Mouse (Mus musculus): ENCODE results near the gene Knstrn. TPM values are rescaled to one million over a fixed set of nuclear protein-coding genes. Genes with fewer than 3 reads are reported as not detected.

Knstrn gene
- polyA plus RNA-seq, 1 experiment from 2014 or later = 184 TPM

GRCm38 (mm10) chr2:118881956-118882355, 68.2 kb downstream of the Knstrn start:
- WGBS = 88% methylated on average over 5 of the region's 5 CpGs
- peaks cover 27% of the 10 kb centered on the region for H3K36me3 ChIP-seq
- no peaks in the 10 kb centered on the region for H3K9me3 ChIP-seq (replicated peaks)
- peaks cover 43% of the 10 kb centered on the region for H3K27me3 ChIP-seq (ENCODE audit: low read depth, poor library complexity, severe bottlenecking)
- H3K4me1 ChIP-seq = peaks cover 12% of the 10 kb centered on the region
- no peak overlapping the region for H3K27ac ChIP-seq (replicated peaks)
- no peak overlapping the region for H3K4me3 ChIP-seq
- no peak for DNase-seq (ENCODE audit: low spot score)

- peaks cover 18% of the 10 kb centered on the region for H3K4me1 ChIP-seq
- H3K4me3 ChIP-seq = peak overlapping the region; percentile 56
- H3K27ac ChIP-seq (replicated peaks) = peak overlapping the region; percentile 70
- WGBS = under 1% methylated on average over 32 of the region's 32 CpGs
- H3K9me3 ChIP-seq (replicated peaks) = no peaks in the 10 kb centered on the region
- H3K36me3 ChIP-seq = peaks cover 17% of the 10 kb centered on the region
- peak; percentile 85 for DNase-seq (ENCODE audit: low spot score)
- peaks cover 54% of the 10 kb centered on the region for H3K27me3 ChIP-seq (ENCODE audit: low read depth, poor library complexity, severe bottlenecking)
Measured at GRCm38 (mm10) chr2:118882840-118883679, 69.3 kb downstream of the Knstrn start.

DNA sequence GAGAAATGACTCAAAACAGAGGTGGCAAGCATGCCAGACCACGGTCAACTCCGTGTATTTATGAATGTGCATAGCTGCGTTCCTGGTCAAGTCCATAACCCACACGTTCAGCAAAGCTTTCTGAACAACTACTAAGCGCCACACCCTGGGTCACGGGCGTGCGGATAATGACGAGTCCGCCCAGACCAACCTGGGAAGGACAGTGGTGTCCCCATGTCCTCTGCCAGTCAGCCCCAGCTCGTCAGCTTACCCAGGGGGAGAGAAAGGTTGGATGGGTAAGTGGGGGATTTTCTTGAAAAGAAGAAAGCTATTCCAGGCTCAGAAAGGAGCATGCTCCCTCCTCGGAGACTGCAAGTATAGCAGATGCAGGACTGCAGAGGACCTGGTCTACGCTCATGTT, 73.6 kb downstream of the Knstrn start:
- Histone ChIP-seq H3K27me3 (ENCODE audit: low read depth, poor library complexity, severe bottlenecking) (peaks cover 67% of the 10 kb centered on the region), H3K9me3 (replicated peaks) (no peaks in the 10 kb centered on the region), H3K36me3 (no peaks in the 10 kb centered on the region), H3K4me1 (peaks cover 14% of the 10 kb centered on the region), H3K27ac (replicated peaks) (no peak overlapping the region), H3K4me3 (no peak overlapping the region)
- 72% methylated on average over 13 of the region's 13 CpGs for WGBS
- DNase-seq (ENCODE audit: low spot score) = no peak

- DNase-seq (ENCODE audit: low spot score) = peak; percentile 17
- 29% methylated on average over 14 of the region's 14 CpGs for WGBS
- no peak overlapping the region for H3K4me3 ChIP-seq
- H3K9me3 ChIP-seq (replicated peaks) = no peaks in the 10 kb centered on the region
- H3K27me3 ChIP-seq (ENCODE audit: low read depth, poor library complexity, severe bottlenecking) = peaks cover 67% of the 10 kb centered on the region
- no peaks in the 10 kb centered on the region for H3K36me3 ChIP-seq
- H3K4me1 ChIP-seq = peaks cover 11% of the 10 kb centered on the region
- no peak overlapping the region for H3K27ac ChIP-seq (replicated peaks)
Measured at GRCm38 (mm10) chr2:118887845-118888548, 74.2 kb downstream of the Knstrn start.

- Histone ChIP-seq H3K27ac (replicated peaks) (no peak overlapping the region), H3K4me1 (peaks cover 13% of the 10 kb centered on the region), H3K27me3 (ENCODE audit: low read depth, poor library complexity, severe bottlenecking) (peaks cover 73% of the 10 kb centered on the region), H3K36me3 (no peaks in the 10 kb centered on the region), H3K4me3 (no peak overlapping the region), H3K9me3 (replicated peaks) (no peaks in the 10 kb centered on the region)
- 87% methylated on average over 4 of the region's 4 CpGs for WGBS
- DNase-seq (ENCODE audit: low spot score) = no peak
Measured at GRCm38 (mm10) chr2:118891173-118891572, 77.4 kb downstream of the Knstrn start.

- H3K4me1 ChIP-seq = peaks cover 55% of the 10 kb centered on the region
- WGBS = under 1% methylated on average over 38 of the region's 38 CpGs
- H3K9me3 ChIP-seq (replicated peaks) = no peaks in the 10 kb centered on the region
- peak; percentile 57 for DNase-seq (ENCODE audit: low spot score)
- peaks cover 93% of the 10 kb centered on the region for H3K27me3 ChIP-seq (ENCODE audit: low read depth, poor library complexity, severe bottlenecking)
- H3K4me3 ChIP-seq = peak overlapping the region; percentile 58
- no peaks in the 10 kb centered on the region for H3K36me3 ChIP-seq
- H3K27ac ChIP-seq (replicated peaks) = peak overlapping the region; percentile 63
Measured at GRCm38 (mm10) chr2:118895990-118896913, 82.4 kb downstream of the Knstrn start.

GRCm38 (mm10) chr2:118896914-118897291, 83.1 kb downstream of the Knstrn start:
- peak; percentile 40 for DNase-seq (ENCODE audit: low spot score)
- peaks cover 89% of the 10 kb centered on the region for H3K27me3 ChIP-seq (ENCODE audit: low read depth, poor library complexity, severe bottlenecking)
- WGBS = under 1% methylated on average over 13 of the region's 13 CpGs
- H3K4me1 ChIP-seq = peaks cover 58% of the 10 kb centered on the region
- peak overlapping the region; percentile 58 for H3K4me3 ChIP-seq
- H3K9me3 ChIP-seq (replicated peaks) = no peaks in the 10 kb centered on the region
- H3K36me3 ChIP-seq = no peaks in the 10 kb centered on the region
- H3K27ac ChIP-seq (replicated peaks) = peak overlapping the region; percentile 63; the same call in 1 of the 2 replicates

DNA sequence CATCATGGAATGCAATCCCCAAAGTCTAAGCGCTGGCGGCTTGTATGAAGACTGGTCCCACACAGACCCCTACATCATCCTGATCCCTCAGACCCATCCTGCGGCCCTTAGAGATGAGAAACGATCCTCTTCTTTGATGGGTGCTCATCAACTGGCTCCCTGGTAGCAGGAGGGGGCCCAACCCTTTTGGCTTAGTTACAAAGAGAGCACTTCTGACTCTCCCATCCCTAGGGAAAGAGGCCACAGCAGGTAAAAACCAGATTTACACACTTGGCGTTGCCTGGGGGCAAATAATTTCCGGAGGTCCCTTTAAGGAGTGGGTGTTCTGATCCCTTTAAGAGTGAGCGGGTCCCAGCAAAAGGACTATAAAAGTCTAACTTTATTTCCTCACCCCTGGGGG, 83.6 kb downstream of the Knstrn start:
- Histone ChIP-seq H3K4me1 (peaks cover 63% of the 10 kb centered on the region), H3K27me3 (ENCODE audit: low read depth, poor library complexity, severe bottlenecking) (peaks cover 84% of the 10 kb centered on the region), H3K36me3 (no peaks in the 10 kb centered on the region), H3K9me3 (replicated peaks) (no peaks in the 10 kb centered on the region), H3K27ac (replicated peaks) (no peak overlapping the region), H3K4me3 (peak overlapping the region; percentile 58)
- under 1% methylated on average over 7 of the region's 7 CpGs for WGBS
- peak; percentile 35 for DNase-seq (ENCODE audit: low spot score)

DNA sequence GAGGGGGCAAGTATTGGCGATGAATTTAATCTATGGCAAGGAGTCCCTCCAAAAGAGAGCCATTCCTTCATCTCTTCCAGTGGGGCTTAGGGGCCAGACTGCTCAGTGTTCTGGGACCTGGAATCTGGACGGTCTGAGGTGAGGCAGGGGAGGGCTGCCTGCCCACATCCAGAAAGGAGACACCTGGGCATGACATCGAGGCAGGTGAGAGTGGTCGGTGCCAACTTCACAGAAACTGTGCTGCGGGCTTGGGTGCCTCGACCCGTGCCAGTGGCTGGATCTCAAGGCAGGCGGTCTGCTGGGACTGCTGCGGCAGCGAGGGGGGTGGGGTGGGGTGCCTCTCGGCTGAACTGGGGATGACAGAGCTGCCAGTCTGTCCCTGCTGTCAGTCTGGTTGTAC, 84.0 kb downstream of the Knstrn start:
- no peaks in the 10 kb centered on the region for H3K9me3 ChIP-seq (replicated peaks)
- H3K4me3 ChIP-seq = peak overlapping the region; percentile 58; the same call in 1 of the 2 replicates
- WGBS = under 1% methylated on average over 11 of the region's 11 CpGs
- H3K27me3 ChIP-seq (ENCODE audit: low read depth, poor library complexity, severe bottlenecking) = peaks cover 83% of the 10 kb centered on the region
- no peak overlapping the region for H3K27ac ChIP-seq (replicated peaks)
- no peak for DNase-seq (ENCODE audit: low spot score)
- no peaks in the 10 kb centered on the region for H3K36me3 ChIP-seq
- H3K4me1 ChIP-seq = peaks cover 67% of the 10 kb centered on the region

GRCm38 (mm10) chr2:118898771-118899170, 85.0 kb downstream of the Knstrn start:
- no peak overlapping the region for H3K4me3 ChIP-seq
- no peak overlapping the region for H3K27ac ChIP-seq (replicated peaks)
- no peaks in the 10 kb centered on the region for H3K36me3 ChIP-seq
- H3K27me3 ChIP-seq (ENCODE audit: low read depth, poor library complexity, severe bottlenecking) = peaks cover 83% of the 10 kb centered on the region
- H3K9me3 ChIP-seq (replicated peaks) = no peaks in the 10 kb centered on the region
- WGBS = 2% methylated on average over 4 of the region's 4 CpGs
- H3K4me1 ChIP-seq = peaks cover 76% of the 10 kb centered on the region
- peak; percentile 24 for DNase-seq (ENCODE audit: low spot score)

DNA sequence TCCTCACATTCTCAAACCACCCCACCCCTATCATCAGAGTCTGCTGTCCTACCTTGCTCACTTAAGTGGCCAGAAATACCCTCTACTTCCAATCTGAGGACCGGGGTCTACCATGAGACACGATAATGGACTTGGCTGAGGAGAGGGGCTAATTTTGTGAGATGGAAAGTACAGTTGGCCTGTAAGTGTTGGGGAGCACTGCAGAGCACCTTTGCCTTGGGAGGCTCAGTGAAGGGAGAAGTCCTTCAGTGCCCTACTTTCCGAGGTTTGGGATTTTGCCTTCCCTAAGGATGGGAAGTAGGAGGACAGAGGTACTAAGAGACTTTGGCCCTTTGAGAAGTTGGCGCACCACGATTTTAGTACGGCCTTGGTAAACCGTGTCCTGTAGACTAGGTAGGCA, 85.5 kb downstream of the Knstrn start:
- no peaks in the 10 kb centered on the region for H3K9me3 ChIP-seq (replicated peaks)
- WGBS = 9% methylated on average over 7 of the region's 7 CpGs
- no peaks in the 10 kb centered on the region for H3K36me3 ChIP-seq
- peaks cover 82% of the 10 kb centered on the region for H3K4me1 ChIP-seq
- peak; percentile 23 for DNase-seq (ENCODE audit: low spot score)
- H3K27me3 ChIP-seq (ENCODE audit: low read depth, poor library complexity, severe bottlenecking) = peaks cover 83% of the 10 kb centered on the region
- no peak overlapping the region for H3K27ac ChIP-seq (replicated peaks)
- no peak overlapping the region for H3K4me3 ChIP-seq
